Mouse (Mus musculus) ES-Bruce4 (cell line): ENCODE results near the gene Plcl1. TPM values are rescaled to one million over a fixed set of nuclear protein-coding genes. Genes with fewer than 3 reads are reported as not detected.

Experiments used
- H3K27ac ChIP-seq: 2 replicates; pipeline ENCODE4 v1.5.1; 2012; ENCODE audit warnings: low read length, inconsistent platforms; ENCODE audit not compliant: insufficient read depth
- H3K27me3 ChIP-seq: 2 replicates; pipeline ENCODE4 v1.6.1; 2012; ENCODE audit warnings: mild to moderate bottlenecking, low read length, inconsistent platforms; ENCODE audit not compliant: control insufficient read depth, poor library complexity, insufficient read depth, severe bottlenecking
- H3K36me3 ChIP-seq: 2 replicates; pipeline ENCODE4 v1.6.1; 2012; ENCODE audit warnings: inconsistent platforms, mild to moderate bottlenecking, low read length, moderate library complexity; ENCODE audit not compliant: control insufficient read depth, poor library complexity, insufficient read depth, severe bottlenecking
- H3K4me1 ChIP-seq: one replicate; pipeline ENCODE4 v1.8.1; 2011; ENCODE audit warnings: low read length; ENCODE audit not compliant: control insufficient read depth, insufficient read depth
- H3K4me3 ChIP-seq: 2 replicates; pipeline ENCODE4 v1.5.1; 2011; ENCODE audit warnings: low read depth, mild to moderate bottlenecking, low read length
- H3K9ac ChIP-seq: 2 replicates; pipeline ENCODE4 v1.6.1; 2012; ENCODE audit warnings: low read depth, mild to moderate bottlenecking, inconsistent platforms; ENCODE audit not compliant: poor library complexity, severe bottlenecking
- H3K9me3 ChIP-seq: replicated peaks from 2 replicates; pipeline ENCODE4 v1.6.1; 2012; ENCODE audit warnings: mild to moderate bottlenecking, low read length, inconsistent platforms; ENCODE audit not compliant: control insufficient read depth, poor library complexity, insufficient read depth, severe bottlenecking
- CTCF ChIP-seq: IDR thresholded peaks from one replicate; pipeline ENCODE4 v1.8.1; 2011; ENCODE audit warnings: low read depth, low read length
- EP300 ChIP-seq: IDR thresholded peaks from 2 replicates; pipeline ENCODE4 v1.6.1; 2011; ENCODE audit warnings: low read depth, low read length; ENCODE audit not compliant: insufficient read depth
- POLR2A ChIP-seq: IDR thresholded peaks from one replicate; pipeline ENCODE4 v1.8.1; 2011; ENCODE audit warnings: low read length; ENCODE audit not compliant: insufficient read depth
- polyA plus RNA-seq: library from polyadenylated mRNA; stranded (reverse); fragments of >200 nt; gene quantifications from 2 replicates; pipeline ENCODE4 v1.2.4, GENCODE M21; 2011; ENCODE audit warnings: low read depth; ENCODE audit not compliant: missing spikeins, insufficient read depth, insufficient read length

Gene Plcl1
- polyA plus RNA-seq, 1 experiment = 0.52 TPM

GRCm38 (mm10) chr1:55571399-55571798 is 165.7 kb downstream of the Plcl1 start:
- Histone ChIP-seq H3K27ac (no peak overlapping the region), H3K9ac (no peak overlapping the region), H3K4me3 (no peak overlapping the region), H3K9me3 (no peaks in the 10 kb centered on the region), H3K4me1 (no peaks in the 10 kb centered on the region), H3K36me3 (no peaks in the 10 kb centered on the region), H3K27me3 (no peaks in the 10 kb centered on the region)
- no peak for TF ChIP-seq CTCF
- TF ChIP-seq EP300 = no peak
- no peak for TF ChIP-seq POLR2A

GRCm38 (mm10) chr1:55572202-55572601 is 166.5 kb downstream of the Plcl1 start:
- TF ChIP-seq EP300 (no peak), POLR2A (no peak), CTCF (no peak)
- Histone ChIP-seq H3K27ac (no peak overlapping the region), H3K27me3 (no peaks in the 10 kb centered on the region), H3K4me3 (no peak overlapping the region), H3K9me3 (no peaks in the 10 kb centered on the region), H3K4me1 (no peaks in the 10 kb centered on the region), H3K9ac (no peak overlapping the region), H3K36me3 (no peaks in the 10 kb centered on the region)

GRCm38 (mm10) chr1:55572664-55573063 is 166.9 kb downstream of the Plcl1 start:
- Histone ChIP-seq H3K27ac (no peak overlapping the region), H3K9me3 (no peaks in the 10 kb centered on the region), H3K27me3 (no peaks in the 10 kb centered on the region), H3K4me3 (no peak overlapping the region), H3K36me3 (no peaks in the 10 kb centered on the region), H3K9ac (no peak overlapping the region), H3K4me1 (no peaks in the 10 kb centered on the region)
- TF ChIP-seq CTCF (no peak), POLR2A (no peak), EP300 (no peak)

DNA sequence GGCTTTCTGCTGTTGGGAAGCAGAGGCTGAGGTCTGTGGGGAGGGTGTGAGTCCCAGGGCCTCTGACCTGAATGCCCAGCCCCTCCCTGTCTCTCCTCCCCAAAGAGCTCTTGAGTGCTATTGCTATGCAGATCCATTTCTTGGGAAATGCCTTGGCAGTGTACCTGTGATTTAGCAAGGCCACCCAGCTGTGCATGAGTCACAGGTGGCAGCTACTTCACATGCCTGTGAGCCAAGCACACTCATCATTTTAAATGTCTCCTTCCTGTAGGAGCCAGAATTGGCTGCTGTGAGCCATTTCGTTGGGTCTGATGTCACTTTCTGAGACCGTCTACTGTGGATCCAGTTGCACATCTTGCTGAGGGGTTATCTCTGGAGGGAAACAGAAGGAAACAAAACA is 170.2 kb downstream of the Plcl1 start:
- Histone ChIP-seq H3K4me3 (no peak overlapping the region), H3K27me3 (no peaks in the 10 kb centered on the region), H3K9me3 (no peaks in the 10 kb centered on the region), H3K9ac (no peak overlapping the region), H3K4me1 (no peaks in the 10 kb centered on the region), H3K36me3 (no peaks in the 10 kb centered on the region), H3K27ac (no peak overlapping the region)
- TF ChIP-seq CTCF = no peak

DNA sequence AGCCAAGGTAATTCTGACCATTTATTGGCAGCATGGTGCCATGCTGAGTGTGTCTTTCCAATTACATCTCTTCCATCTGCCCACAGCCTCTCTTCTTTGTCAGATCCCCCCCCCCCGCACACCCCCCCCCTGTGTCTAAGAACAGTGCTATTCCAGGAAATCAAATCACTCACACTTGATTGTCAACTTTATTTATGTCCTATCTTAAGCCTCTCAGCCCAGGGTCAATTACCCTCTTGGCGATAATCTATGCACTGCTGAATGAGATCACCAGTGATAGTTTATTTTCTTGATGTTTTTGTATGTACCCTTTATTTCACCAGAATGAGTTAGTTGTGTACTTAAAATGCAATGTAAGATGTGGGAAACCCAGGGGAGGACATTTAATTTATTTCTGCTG is 176.0 kb downstream of the Plcl1 start:
- TF ChIP-seq POLR2A (no peak), CTCF (no peak), EP300 (no peak)
- H3K27ac ChIP-seq = no peak overlapping the region
- no peaks in the 10 kb centered on the region for H3K9me3 ChIP-seq
- no peaks in the 10 kb centered on the region for H3K4me1 ChIP-seq
- no peak overlapping the region for H3K4me3 ChIP-seq
- no peaks in the 10 kb centered on the region for H3K27me3 ChIP-seq
- H3K9ac ChIP-seq = no peak overlapping the region
- no peaks in the 10 kb centered on the region for H3K36me3 ChIP-seq

DNA sequence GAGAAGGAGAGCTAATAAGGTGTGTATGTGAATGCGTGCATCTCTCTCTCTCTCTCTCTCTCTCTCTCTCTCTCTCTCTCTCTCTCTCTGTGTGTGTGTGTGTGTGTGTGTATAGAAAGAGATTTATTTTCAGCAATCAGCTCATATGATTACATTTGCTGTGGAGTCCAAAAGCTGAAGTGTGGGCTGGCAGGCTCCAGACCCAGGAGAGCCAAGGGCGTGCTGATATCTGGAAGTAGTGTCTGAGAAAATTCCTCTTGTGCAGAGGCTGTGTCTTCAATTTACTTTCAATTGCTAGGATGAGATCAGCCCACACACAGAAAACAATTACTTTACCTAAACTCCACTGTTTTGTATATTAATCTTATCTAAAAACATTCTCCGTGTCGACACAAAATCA is 179.7 kb downstream of the Plcl1 start:
- H3K27ac ChIP-seq = no peak overlapping the region
- H3K36me3 ChIP-seq = no peaks in the 10 kb centered on the region
- TF ChIP-seq EP300 = no peak
- no peak for TF ChIP-seq CTCF
- no peak for TF ChIP-seq POLR2A

GRCm38 (mm10) chr1:55588090-55588489 is 182.4 kb downstream of the Plcl1 start:
- Histone ChIP-seq H3K9me3 (no peaks in the 10 kb centered on the region), H3K27ac (no peak overlapping the region), H3K27me3 (no peaks in the 10 kb centered on the region), H3K9ac (no peak overlapping the region), H3K4me1 (no peaks in the 10 kb centered on the region), H3K36me3 (no peaks in the 10 kb centered on the region), H3K4me3 (no peak overlapping the region)
- no peak for TF ChIP-seq POLR2A
- TF ChIP-seq CTCF = no peak
- no peak for TF ChIP-seq EP300

More for the DNA sequence above, 179.7 kb downstream of the Plcl1 start:
- no peaks in the 10 kb centered on the region for H3K9me3 ChIP-seq
- H3K9ac ChIP-seq = no peak overlapping the region
- H3K27me3 ChIP-seq = no peaks in the 10 kb centered on the region
- no peaks in the 10 kb centered on the region for H3K4me1 ChIP-seq
- no peak overlapping the region for H3K4me3 ChIP-seq
